Mouse (Mus musculus) T-helper 1 cell (primary cell): ENCODE data around the gene Sept7.
"Not testable (repeated sequence)": the region's sequence is repeated elsewhere in the genome, so short reads cannot be mapped to it uniquely, and the experiment has no call there.

Experiments used
- in situ Hi-C: fragments of 300-600 bp; cut with MboI, MseI; formaldehyde crosslinking; loops from one replicate; pipeline ENCODE4 v1.15.1; 2025; ENCODE audit warnings: high pct_unique_total_duplicates

Gene Sept7

GRCm38 (mm10) chr9:25252283-25252726 is at the start of gene Sept7:
Gene Sept7 (plus strand): TSS chr9:25252439.
- in situ Hi-C loops, result no loop called here

- in situ Hi-C loops, result no loop called here
These were observed 44.0 kb upstream of the Sept7 start for GRCm38 (mm10) chr9:25208087-25208803.

- in situ Hi-C loops, result no loop called here
These were observed 39.7 kb upstream of the Sept7 start for GRCm38 (mm10) chr9:25212309-25213163.

- in situ Hi-C loops, result no loop called here
These were observed 39.1 kb upstream of the Sept7 start for GRCm38 (mm10) chr9:25213164-25213557.

GRCm38 (mm10) chr9:25215411-25215810 is 36.8 kb upstream of the Sept7 start:
- in situ Hi-C loops, result no loop called here

GRCm38 (mm10) chr9:25216210-25216609 is 36.0 kb upstream of the Sept7 start:
- in situ Hi-C loops, result no loop called here

- in situ Hi-C loops, result no loop called here
These were observed 33.3 kb upstream of the Sept7 start for GRCm38 (mm10) chr9:25218954-25219353.

- in situ Hi-C loops, result no loop called here
These were observed 32.4 kb upstream of the Sept7 start for GRCm38 (mm10) chr9:25219882-25220281.

GRCm38 (mm10) chr9:25224959-25225358 is 27.3 kb upstream of the Sept7 start:
- in situ Hi-C loops, result no loop called here

- in situ Hi-C loops, result no loop called here
These were observed 22.5 kb upstream of the Sept7 start for GRCm38 (mm10) chr9:25229740-25230139.

- in situ Hi-C loops, result no loop called here
These were observed 21.8 kb upstream of the Sept7 start for GRCm38 (mm10) chr9:25230213-25231039.

GRCm38 (mm10) chr9:25241065-25241464 is 11.2 kb upstream of the Sept7 start:
- in situ Hi-C loops, result no loop called here

GRCm38 (mm10) chr9:25241783-25242182 is 10.5 kb upstream of the Sept7 start:
- in situ Hi-C loops, result not testable (repeated sequence)

GRCm38 (mm10) chr9:25242266-25242665 is 10.0 kb upstream of the Sept7 start:
- in situ Hi-C loops, result no loop called here

GRCm38 (mm10) chr9:25243926-25244657 is 8.1 kb upstream of the Sept7 start:
- in situ Hi-C loops, result no loop called here

- in situ Hi-C loops, result loop anchor here (5.0 kb wide), 1 partner anchor 48 kb away; no protein-coding TSS in a partner anchor
These were observed 7.1 kb upstream of the Sept7 start for GRCm38 (mm10) chr9:25245125-25245524.

GRCm38 (mm10) chr9:25246508-25246907 is 5.7 kb upstream of the Sept7 start:
- in situ Hi-C loops, result loop anchor here (5.0 kb wide), 1 partner anchor 49 kb away; no protein-coding TSS in a partner anchor

- in situ Hi-C loops, result no loop called here
These were observed 1.1 kb upstream of the Sept7 start for GRCm38 (mm10) chr9:25251174-25251573.

- in situ Hi-C loops, result no loop called here
These were observed 492 bp upstream of the Sept7 start for GRCm38 (mm10) chr9:25251611-25252282.

- in situ Hi-C loops, result no loop called here
These were observed 679 bp downstream of the Sept7 start for GRCm38 (mm10) chr9:25252759-25253477.
